Mouse (Mus musculus) layer of hippocampus, adult 9-11 months (tissue): ENCODE measurements around the gene Fgd2.

Source experiments
- DNase-seq: peaks from one replicate; pipeline ENCODE4 v3.0.0; 2022

The Fgd2 gene

DNA sequence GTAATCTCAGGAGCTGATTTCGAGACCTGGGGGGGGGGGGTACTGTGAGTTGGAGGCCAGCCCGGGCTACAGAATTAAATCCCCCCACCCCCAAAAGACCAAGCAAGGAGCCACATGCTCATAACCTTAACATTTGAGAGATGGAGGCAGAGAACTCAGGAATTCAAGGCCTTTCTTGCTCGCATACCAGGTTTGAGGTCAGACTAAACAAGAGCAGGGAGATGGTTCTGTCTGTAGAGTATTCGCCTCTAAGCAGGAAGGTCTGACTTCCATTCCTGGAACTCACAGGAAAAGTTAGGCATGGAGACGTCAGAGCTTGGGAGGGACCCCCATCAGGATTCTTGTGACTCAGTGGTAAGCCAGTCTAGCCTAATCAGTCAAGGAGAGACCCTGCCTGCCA lies 39.3 kb downstream of the Fgd2 start:
- no peak for DNase-seq

DNA sequence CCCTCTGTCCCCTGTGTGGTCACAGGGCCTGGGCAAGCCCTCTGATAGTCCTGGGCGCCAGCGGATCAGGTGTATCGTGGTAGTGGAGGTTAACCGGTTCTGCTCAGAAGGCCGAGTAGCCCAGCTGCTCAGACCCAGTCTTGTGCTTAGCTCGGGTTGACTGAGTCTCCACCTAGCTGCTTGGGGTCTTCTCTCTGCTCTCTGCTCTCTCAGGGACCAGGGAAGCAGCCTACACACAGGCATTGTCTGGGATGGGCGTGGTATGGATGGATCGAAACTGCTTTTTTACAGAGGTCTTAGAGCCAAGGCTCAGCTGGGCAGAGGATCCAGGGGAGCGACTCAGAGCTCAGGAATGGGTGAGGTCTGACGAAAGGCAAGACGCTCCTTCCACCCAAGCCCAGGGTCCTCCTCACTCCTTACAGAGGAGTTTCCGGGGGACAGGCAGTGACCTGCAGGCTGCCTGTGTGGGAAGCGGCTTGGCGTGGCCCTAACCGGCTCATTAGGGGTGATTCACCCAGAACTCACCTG lies 41.1 kb downstream of the Fgd2 start:
- no peak for DNase-seq

DNA sequence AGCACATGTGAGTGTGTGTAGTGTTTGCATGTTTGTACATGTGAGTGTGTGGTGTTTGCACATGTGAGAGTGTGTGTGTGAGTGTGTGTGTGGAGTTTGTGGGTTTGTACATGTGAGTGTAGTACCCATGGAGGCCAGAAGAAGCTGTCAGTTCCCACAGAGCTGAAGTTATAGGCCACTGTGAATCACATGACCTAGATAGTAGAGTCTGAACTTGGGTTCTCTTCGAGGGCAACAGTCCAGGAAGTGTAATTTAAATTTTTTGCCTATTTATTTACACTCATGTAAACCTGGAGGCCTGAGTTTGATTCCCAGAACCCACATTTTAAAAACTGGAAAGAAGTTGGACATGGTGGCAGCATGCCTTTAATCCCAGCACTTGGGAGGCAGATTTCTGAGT lies 42.5 kb downstream of the Fgd2 start:
- no peak for DNase-seq

GRCm38 (mm10) chr17:29405501-29405900 lies 44.8 kb downstream of the Fgd2 start:
- DNase-seq = no peak

DNA sequence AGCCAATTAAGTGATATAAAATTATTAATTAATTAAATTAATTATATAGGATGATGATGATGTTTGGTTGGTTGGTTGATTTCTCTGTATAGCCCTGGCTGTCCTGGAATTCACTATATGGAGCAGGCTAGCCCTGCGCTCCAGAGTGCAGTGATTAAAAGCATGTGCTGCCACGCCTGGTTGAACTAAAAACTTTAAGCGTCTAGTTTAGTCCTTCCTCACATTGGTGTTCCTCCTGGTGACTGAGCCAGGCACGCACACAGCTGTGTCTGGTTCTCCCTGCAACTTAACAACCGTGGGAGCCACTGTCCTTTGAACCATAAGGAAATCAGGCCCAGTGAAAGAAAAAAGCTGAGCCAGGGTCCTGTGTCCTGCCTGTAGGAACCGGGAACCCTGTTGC lies 45.4 kb downstream of the Fgd2 start:
- DNase-seq = no peak

DNA sequence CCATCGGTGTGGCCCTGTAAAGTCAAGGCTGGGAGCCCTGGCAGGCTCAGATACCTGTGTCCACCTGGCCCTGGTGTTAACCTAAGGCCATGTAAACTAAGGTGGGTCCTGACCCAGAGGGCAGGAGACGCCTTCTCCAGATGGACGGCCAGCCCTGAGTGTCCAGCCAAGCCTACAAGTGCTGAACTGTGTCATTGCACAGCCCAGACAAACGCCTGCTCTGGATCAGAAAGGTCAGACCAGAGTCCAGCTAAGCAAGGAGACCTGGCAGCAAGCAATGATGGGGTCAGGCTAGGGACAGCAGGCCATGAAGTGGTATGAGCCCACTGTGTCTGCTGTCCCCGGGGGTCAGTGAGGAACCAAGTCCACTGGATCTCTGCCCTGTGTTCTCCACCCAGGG lies 46.7 kb downstream of the Fgd2 start:
- no peak for DNase-seq

DNA sequence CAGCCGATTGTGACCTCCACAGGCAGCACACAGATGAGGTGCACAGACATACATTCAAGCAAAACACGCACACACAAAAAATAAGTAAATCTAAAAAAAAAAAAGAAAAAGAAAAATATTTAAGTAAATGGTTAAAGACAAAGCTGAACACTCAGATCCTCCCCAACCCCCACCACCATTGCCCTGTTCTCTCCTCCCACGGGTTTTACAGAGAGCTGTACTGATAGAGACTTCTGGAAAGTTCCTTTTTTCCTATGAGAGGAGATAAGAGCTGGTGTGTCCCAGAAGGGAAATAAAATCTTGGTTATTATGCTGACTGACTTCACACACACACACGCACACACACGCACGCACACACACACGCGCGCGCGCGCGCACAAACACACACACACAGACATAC lies 47.6 kb downstream of the Fgd2 start:
- DNase-seq = no peak

DNA sequence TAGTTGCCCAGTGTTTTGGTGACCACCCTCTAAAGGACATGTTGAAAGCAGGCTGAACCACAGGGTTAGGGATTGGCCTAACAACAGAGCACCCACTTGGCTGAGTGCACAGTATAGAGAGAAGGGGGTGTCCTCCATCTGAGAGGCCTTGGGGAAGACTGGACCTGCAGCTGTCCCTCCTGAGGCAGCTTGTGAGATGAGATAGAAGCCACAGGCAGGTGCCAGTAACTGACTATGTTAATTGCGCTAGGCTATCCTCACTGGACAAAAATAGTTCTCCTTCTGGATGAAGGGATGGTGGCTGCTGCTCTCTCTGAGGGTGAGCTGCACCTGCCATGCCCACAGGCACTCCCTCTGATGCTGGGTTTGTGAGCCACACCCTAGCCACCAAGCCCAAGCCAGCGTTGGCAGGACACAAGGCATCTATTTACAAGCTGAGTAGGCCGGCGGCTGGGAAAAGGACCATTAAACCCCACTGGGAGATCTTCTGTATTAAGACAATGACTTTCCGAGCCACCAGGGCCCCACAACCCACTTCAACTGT lies 49.2 kb downstream of the Fgd2 start:
- DNase-seq = no peak

DNA sequence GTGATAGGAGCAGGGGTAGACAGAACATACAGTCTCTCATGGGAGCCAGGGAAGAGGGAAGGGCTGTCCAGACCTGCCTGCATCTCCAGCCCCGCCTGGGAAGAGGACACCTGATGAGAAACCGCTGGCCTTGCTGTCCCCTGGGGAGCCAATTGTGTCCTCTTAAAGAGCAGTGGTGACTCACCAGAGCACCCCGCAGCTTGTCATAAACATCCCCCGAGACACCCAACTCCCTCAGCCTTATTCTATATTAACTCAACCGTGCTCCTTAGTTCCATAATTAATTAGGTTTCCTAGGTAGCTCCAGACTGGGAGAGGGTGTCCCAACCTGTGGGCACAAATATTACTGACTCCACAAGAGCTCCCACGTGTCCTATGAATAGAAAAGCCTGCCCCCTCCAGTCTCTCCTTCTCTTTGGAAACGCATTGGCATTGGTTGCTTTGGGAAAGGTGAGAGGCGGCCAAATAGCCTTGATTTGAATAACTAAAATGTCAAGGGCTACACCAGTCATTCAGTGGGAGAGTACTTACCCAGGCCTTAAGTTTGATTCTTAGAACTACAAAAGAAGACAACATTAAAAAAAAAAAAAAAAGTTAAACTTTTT lies 51.2 kb downstream of the Fgd2 start:
- no peak for DNase-seq

DNA sequence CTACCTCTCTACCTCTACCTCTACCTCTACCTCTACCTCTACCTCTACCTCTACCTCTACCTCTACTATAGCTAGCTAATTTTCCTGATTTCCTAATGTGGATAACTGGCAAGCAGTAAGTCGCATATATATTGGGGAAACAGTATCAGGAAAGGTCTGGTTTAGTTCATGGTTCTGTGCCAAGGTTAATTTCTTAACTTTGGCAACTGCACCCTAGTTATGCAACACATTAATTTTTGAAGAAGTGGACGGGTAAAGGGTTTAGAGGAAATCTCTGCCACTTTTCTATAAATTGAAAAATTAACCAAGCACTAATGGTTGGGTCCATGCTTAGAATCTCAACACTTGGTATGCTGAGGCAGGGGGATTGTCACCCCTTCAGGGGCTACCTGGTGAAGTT lies 53.9 kb downstream of the Fgd2 start:
- no peak for DNase-seq

DNA sequence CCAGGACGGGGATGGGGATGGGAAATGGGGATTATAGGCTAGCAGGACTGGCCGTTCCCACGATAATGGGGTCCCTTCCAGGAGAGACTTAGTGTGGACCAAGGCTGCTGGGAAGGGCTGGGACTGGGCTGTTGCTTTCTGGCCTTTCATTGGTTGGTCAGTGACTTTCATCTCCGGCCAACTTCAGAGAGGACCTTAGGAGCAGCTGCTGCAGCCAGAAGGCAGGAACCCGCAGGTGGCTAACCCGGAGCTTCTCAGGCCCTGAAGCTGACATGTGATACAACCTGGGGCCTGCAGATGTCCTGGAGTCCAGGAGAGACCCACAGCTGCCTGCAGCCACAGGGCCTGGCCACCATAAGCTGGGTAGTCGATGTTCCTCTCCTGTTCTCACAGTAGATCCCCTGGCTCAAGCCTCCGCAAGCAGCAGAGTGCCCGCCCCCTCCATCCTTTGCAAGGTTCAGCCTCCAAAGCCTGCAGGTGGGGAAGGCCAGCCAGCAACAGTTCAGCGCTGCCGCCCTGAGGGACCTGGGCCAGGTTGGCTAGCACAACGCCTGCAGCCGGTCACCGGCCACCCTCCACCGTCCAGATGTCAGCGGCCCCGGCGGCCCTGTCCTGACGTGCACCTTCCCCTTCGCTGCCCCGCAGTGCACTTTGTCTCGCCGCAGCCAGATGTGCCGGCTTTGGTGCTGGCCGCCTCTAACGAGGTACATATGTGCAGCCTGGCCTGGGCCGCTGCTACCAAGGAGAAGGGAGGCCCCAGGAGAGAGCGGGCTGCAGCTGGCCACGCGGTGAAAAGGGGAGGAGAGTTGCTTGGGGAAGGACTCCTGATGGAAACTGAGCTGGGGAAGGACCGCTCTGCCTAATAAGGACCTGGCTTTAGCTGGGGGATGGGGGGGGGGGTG lies 55.3 kb downstream of the Fgd2 start:
- DNase-seq = no peak

DNA sequence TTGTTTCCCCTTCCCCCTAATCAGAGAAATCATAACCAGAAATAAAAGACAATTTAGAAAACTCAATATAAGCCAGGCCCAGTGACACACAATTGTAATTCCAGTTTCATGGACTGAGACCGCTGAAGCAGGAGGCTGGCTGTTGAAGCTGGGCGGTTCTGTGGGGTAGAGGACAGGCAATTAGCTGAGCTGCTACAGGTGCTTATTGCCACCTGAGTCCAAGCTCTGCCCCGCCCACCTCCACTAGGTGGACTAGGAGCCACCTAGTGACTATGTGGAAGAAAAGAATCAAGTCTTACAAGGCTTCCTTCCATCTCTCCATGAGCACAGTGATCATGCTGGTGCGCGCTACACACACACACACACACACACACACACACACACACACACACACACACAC lies 56.0 kb downstream of the Fgd2 start:
- no peak for DNase-seq

- DNase-seq = no peak
These were observed 58.2 kb downstream of the Fgd2 start for GRCm38 (mm10) chr17:29418758-29419380.

DNA sequence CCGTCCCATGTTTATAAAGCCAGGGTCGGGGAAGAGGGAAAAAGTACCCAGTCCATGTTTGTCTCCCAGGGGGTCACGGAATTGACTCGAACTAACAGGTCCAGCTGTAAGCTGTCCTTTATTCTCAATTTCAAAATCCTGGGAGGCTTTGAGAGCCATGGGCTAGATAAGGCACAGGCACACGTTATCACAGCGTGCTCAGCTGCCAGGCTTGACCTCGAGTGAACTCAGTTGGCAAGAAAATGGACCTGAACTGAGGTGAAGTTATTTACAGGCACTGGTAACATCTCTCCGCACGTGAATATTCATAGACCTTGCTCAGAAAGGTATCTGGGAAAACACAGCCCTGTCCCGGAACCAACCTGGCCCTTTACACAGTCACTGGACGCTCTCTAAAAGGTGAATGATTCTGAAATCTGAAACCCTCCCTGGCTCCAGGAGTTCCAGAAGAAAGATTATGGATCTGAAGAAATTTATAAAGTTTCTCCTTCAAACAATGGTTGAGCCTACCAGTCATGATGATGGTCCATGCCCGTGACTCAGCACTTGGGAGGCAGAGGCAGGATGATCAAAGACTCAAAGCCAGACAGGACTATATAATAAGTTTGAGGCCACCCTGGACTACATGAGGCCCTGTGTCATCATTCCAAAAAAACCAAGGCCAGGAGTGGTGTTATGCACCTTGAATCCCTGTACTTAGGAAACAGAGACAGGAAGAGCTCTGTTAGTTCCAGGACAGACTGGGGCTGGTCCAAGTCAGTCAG lies 59.4 kb downstream of the Fgd2 start:
- DNase-seq = no peak

GRCm38 (mm10) chr17:29421319-29421718 lies 60.6 kb downstream of the Fgd2 start:
- DNase-seq = no peak

GRCm38 (mm10) chr17:29422337-29422736 lies 61.6 kb downstream of the Fgd2 start:
- DNase-seq = no peak

- no peak for DNase-seq
These were observed 62.3 kb downstream of the Fgd2 start for GRCm38 (mm10) chr17:29422912-29423504.

DNA sequence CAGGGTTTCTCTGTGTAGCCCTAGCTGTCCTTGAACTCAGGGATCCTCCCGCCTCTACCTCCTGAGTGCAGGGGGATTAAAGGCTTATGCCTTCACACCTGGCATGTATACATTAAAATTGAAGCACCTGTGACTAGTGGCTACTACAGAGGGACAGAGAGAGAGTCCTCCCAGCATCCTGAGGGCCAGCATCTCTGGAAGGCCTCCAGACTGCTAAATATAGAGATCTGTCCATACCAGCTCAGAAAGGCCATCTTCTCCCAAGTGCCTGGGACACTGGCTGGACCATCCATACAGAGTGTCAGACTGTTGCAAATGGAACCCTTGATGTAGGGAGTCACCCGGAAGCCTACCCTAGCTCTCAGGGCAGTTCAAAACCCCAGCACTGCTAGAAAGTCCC lies 63.3 kb downstream of the Fgd2 start:
- DNase-seq = no peak

DNA sequence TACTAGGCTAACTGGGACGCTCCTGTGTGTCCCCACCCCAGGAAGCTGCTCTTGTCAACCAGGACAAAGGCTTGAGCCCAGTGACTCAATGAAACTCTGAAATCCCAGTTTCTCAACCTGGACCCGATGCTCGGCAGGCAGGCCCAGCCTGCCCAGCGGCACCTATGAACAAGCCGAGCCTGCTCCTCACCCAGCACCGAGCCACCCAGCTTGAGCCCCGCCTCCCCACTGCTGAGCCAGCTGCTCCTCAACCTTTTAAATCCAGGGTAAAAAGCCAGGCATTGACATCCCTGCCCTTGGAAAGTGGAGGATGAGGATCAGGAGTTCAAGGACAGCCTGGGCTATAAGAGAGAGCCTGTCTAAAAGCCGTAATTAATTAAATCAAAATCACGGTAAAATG lies 64.6 kb downstream of the Fgd2 start:
- DNase-seq = no peak

DNA sequence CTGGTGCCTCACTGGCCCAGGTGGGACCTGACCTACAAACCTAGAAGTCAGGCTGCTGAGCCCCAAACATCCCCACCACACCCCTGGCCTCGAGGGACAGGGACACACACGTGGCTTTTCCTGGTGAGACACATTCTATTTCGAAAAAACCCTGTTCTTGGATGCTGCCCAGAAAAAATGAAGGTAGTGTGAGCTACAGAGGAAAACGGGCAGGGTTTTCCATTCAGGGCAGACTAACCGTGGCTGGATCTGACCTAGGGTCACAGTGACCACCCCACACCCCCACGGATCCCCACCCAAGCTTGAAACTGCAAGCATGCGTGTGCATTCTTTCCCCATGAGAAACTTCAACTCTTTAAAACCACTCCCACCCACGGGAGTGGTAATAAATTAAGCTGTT lies 67.5 kb downstream of the Fgd2 start:
- DNase-seq = no peak

- no peak for DNase-seq
These were observed 68.1 kb downstream of the Fgd2 start for GRCm38 (mm10) chr17:29428826-29429225.
